Mouse (Mus musculus) midbrain, embryonic 10.5 days (tissue): ENCODE measurements around the gene Sp2. TPM values are rescaled to one million over a fixed set of nuclear protein-coding genes. Genes with fewer than 3 reads are reported as not detected.

ENCODE experiments used
- DNase-seq: peaks from one replicate; pipeline ENCODE4 v3.0.0-alpha.2; 2017; ENCODE audit warnings: low spot score
- H3K27ac ChIP-seq: fragments of 300-500 bp; sonication (generic); replicated peaks from 2 replicates; pipeline ENCODE4 v1.5.1; 2016; ENCODE audit warnings: mild to moderate bottlenecking
- H3K27me3 ChIP-seq: fragments of 300-500 bp; sonication (generic); 2 replicates; pipeline ENCODE4 v1.6.1; 2016; ENCODE audit warnings: low read depth, mild to moderate bottlenecking; ENCODE audit not compliant: poor library complexity, severe bottlenecking
- H3K36me3 ChIP-seq: fragments of 300-500 bp; sonication (generic); 2 replicates; pipeline ENCODE4 v1.6.1; 2016; ENCODE audit warnings: mild to moderate bottlenecking, moderate library complexity
- H3K4me1 ChIP-seq: fragments of 300-500 bp; sonication (generic); 2 replicates; pipeline ENCODE4 v1.6.1; 2016
- H3K4me3 ChIP-seq: fragments of 300-500 bp; sonication (generic); 2 replicates; pipeline ENCODE4 v1.5.1; 2016; ENCODE audit warnings: mild to moderate bottlenecking, moderate library complexity
- H3K9me3 ChIP-seq: fragments of 300-500 bp; sonication (generic); replicated peaks from 2 replicates; pipeline ENCODE4 v1.6.1; 2016; ENCODE audit warnings: mild to moderate bottlenecking
- WGBS: fragments of 180-500 bp; shearing (Covaris S2); methylation state at CpG from one replicate; pipeline ENCODE4 v1.1.7; 2016; 5-methylcytosine and 5-hydroxymethylcytosine counted together
- polyA plus RNA-seq: library from polyadenylated mRNA; unstranded; fragments of >200 nt; fragmentation: Nextera tagmentation; extraction: Ambion mirVana; gene quantifications from 2 replicates; pipeline ENCODE4 v1.2.1, GENCODE M21; 2016

Gene Sp2
- 30.5 and 35.5 TPM in 2 replicates for polyA plus RNA-seq

- Histone ChIP-seq H3K4me3 (0 out of 2 replicates have a peak within 1 kb of the TSS, but pooled peaks have one; percentile 20), H3K4me1 (peaks cover 29% of the 10 kb centered on the region), H3K27me3 (peaks cover 55% of the 10 kb centered on the region), H3K9me3 (no peaks in the 10 kb centered on the region), H3K27ac (peak within 1 kb of the TSS; percentile 39; the same call in 1 of the 2 replicates), H3K36me3 (no peaks in the 10 kb centered on the region)
- no peak for DNase-seq
- WGBS: 75% methylated on average over 7 of the region's 7 CpGs
These were observed at the start of gene Sp2 for GRCm38 (mm10) chr11:96982859-96983258. Gene Sp2, minus strand, starts transcription at chr11:96982959.

- Histone ChIP-seq H3K36me3 (peaks cover 22% of the 10 kb centered on the region), H3K9me3 (no peaks in the 10 kb centered on the region), H3K4me1 (peaks cover 19% of the 10 kb centered on the region), H3K27me3 (no peaks in the 10 kb centered on the region), H3K4me3 (no peak overlapping the region), H3K27ac (no peak overlapping the region)
- no peak for DNase-seq
- 95% methylated on average over 4 of the region's 4 CpGs for WGBS
These were observed 49.7 kb upstream of the Sp2 start for GRCm38 (mm10) chr11:97032499-97032898.

- H3K27me3 ChIP-seq: no peaks in the 10 kb centered on the region
- no peak overlapping the region for H3K27ac ChIP-seq
- H3K36me3 ChIP-seq: peaks cover 22% of the 10 kb centered on the region
- WGBS: 84% methylated on average over 12 of the region's 12 CpGs
- H3K9me3 ChIP-seq: no peaks in the 10 kb centered on the region
- peaks cover 19% of the 10 kb centered on the region for H3K4me1 ChIP-seq
- no peak for DNase-seq
- no peak overlapping the region for H3K4me3 ChIP-seq
These were observed 49.2 kb upstream of the Sp2 start for GRCm38 (mm10) chr11:97031977-97032376.

- Histone ChIP-seq H3K4me1 (peaks cover 29% of the 10 kb centered on the region), H3K9me3 (no peaks in the 10 kb centered on the region), H3K4me3 (peak overlapping the region; percentile 75), H3K27me3 (peaks cover 4% of the 10 kb centered on the region; the same call in 1 of the 2 replicates), H3K36me3 (peaks cover 22% of the 10 kb centered on the region), H3K27ac (peak overlapping the region; percentile 96)
- DNase-seq: no peak
- WGBS: 24% methylated on average over 15 of the region's 15 CpGs
These were observed 47.7 kb upstream of the Sp2 start for GRCm38 (mm10) chr11:97030426-97030825.

- Histone ChIP-seq H3K4me1 (peaks cover 34% of the 10 kb centered on the region), H3K4me3 (peak within 1 kb of the TSS; percentile 75), H3K27me3 (peaks cover 10% of the 10 kb centered on the region), H3K9me3 (no peaks in the 10 kb centered on the region), H3K36me3 (peaks cover 18% of the 10 kb centered on the region), H3K27ac (peak within 1 kb of the TSS; percentile 96)
- peak; percentile 92 for DNase-seq
- WGBS: 4% methylated on average over 25 of the region's 25 CpGs
These were observed 47.1 kb upstream of the Sp2 start, which contains the start of gene Scrn2 for GRCm38 (mm10) chr11:97029686-97030417. Gene Scrn2, plus strand, starts transcription at chr11:97029938.

- DNase-seq: peak; percentile 91
- no peaks in the 10 kb centered on the region for H3K9me3 ChIP-seq
- whole genome bisulfite sequencing: under 1% methylated on average over 17 of the region's 17 CpGs
- peak overlapping the region; percentile 49 for H3K4me3 ChIP-seq
- no peaks in the 10 kb centered on the region for H3K36me3 ChIP-seq
- peaks cover 71% of the 10 kb centered on the region for H3K4me1 ChIP-seq
- H3K27me3 ChIP-seq: peaks cover 50% of the 10 kb centered on the region
- H3K27ac ChIP-seq: peak overlapping the region; percentile 84
These were observed 43.1 kb upstream of the Sp2 start for GRCm38 (mm10) chr11:97025721-97026344.

GRCm38 (mm10) chr11:97024977-97025376 lies 42.2 kb upstream of the Sp2 start:
- H3K27me3 ChIP-seq: peaks cover 59% of the 10 kb centered on the region
- no peaks in the 10 kb centered on the region for H3K36me3 ChIP-seq
- H3K4me3 ChIP-seq: peak overlapping the region; percentile 49
- no peak for DNase-seq
- peaks cover 63% of the 10 kb centered on the region for H3K4me1 ChIP-seq
- H3K9me3 ChIP-seq: no peaks in the 10 kb centered on the region
- 8% methylated on average over 10 of the region's 10 CpGs for WGBS
- peak overlapping the region; percentile 84 for H3K27ac ChIP-seq

GRCm38 (mm10) chr11:97021873-97022484 lies 39.2 kb upstream of the Sp2 start:
- Histone ChIP-seq H3K4me1 (peaks cover 73% of the 10 kb centered on the region), H3K36me3 (no peaks in the 10 kb centered on the region), H3K9me3 (no peaks in the 10 kb centered on the region), H3K27ac (peak overlapping the region; percentile 74), H3K27me3 (peaks cover 89% of the 10 kb centered on the region), H3K4me3 (peak overlapping the region; percentile 58)
- under 1% methylated on average over 50 of the region's 50 CpGs for WGBS
- DNase-seq: peak; percentile 77

- no peaks in the 10 kb centered on the region for H3K9me3 ChIP-seq
- peak; percentile 35 for DNase-seq
- peaks cover 71% of the 10 kb centered on the region for H3K4me1 ChIP-seq
- H3K4me3 ChIP-seq: peak overlapping the region; percentile 58
- WGBS: 2% methylated on average over 27 of the region's 27 CpGs
- H3K36me3 ChIP-seq: no peaks in the 10 kb centered on the region
- H3K27ac ChIP-seq: no peak overlapping the region
- peaks cover 96% of the 10 kb centered on the region for H3K27me3 ChIP-seq
These were observed 38.5 kb upstream of the Sp2 start for GRCm38 (mm10) chr11:97021121-97021765.

- Histone ChIP-seq H3K9me3 (no peaks in the 10 kb centered on the region), H3K4me1 (peaks cover 52% of the 10 kb centered on the region), H3K27me3 (peaks cover 100% of the 10 kb centered on the region), H3K27ac (no peak overlapping the region), H3K36me3 (no peaks in the 10 kb centered on the region), H3K4me3 (peak overlapping the region; percentile 46)
- WGBS: 3% methylated on average over 13 of the region's 13 CpGs
- peak; percentile 50 for DNase-seq
These were observed 36.6 kb upstream of the Sp2 start for GRCm38 (mm10) chr11:97019345-97019708.

- Histone ChIP-seq H3K4me1 (peaks cover 46% of the 10 kb centered on the region), H3K9me3 (no peaks in the 10 kb centered on the region), H3K27me3 (peaks cover 100% of the 10 kb centered on the region), H3K4me3 (peak overlapping the region; percentile 46), H3K27ac (no peak overlapping the region; the same call in 1 of the 2 replicates), H3K36me3 (no peaks in the 10 kb centered on the region)
- peak; percentile 41 for DNase-seq
- WGBS: under 1% methylated on average over 65 of the region's 68 CpGs
These were observed 36.0 kb upstream of the Sp2 start for GRCm38 (mm10) chr11:97018583-97019344.
